Mouse (Mus musculus): Measurements from ENCODE around the gene Lrrc8c. TPM values are rescaled to one million over a fixed set of nuclear protein-coding genes. Genes with fewer than 3 reads are reported as not detected.

Gene Lrrc8c
- polyA plus RNA-seq, 1 experiment from 2014 or later = 26.5 TPM

GRCm38 (mm10) chr5:105530576-105530975 is 11.4 kb downstream of the Lrrc8c start:
- H3K4me3 ChIP-seq = no peak overlapping the region
- H3K9me3 ChIP-seq = no peaks in the 10 kb centered on the region
- no peak overlapping the region for H3K4me2 ChIP-seq
- ATAC-seq (ENCODE audit: borderline replicate concordance, extremely low read depth, low FRiP score, low TSS enrichment) = no peak; the same call in 1 of the 2 replicates
- 64% methylated on average over 6 of the region's 6 CpGs for WGBS
- H3K9ac ChIP-seq = no peak overlapping the region
- 0 out of 2 replicates have a peak, but pooled peaks cover 4% of the 10 kb centered on the region for H3K36me3 ChIP-seq
- peaks cover 13% of the 10 kb centered on the region for H3K4me1 ChIP-seq
- H3K27ac ChIP-seq = no peak overlapping the region
- no peaks in the 10 kb centered on the region for H3K27me3 ChIP-seq

DNA sequence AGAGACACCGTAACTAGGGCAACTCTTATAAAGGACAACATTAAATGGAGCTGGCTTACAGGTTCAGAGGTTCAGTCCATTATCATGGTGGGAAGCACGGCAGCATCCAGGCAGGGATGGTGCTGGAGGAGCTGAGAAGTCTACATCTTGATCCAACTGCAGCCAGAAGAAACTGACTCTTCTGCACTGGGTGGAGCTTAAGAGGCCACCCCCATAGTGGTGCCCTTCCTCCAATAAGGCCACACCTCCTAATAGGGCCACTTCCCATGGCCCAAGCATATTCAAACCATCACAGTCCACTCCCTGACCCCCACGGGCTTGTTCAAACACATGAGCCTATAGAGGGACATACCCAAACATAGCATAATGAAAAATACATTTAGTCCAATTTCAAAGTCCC is 16.0 kb downstream of the Lrrc8c start:
- Histone ChIP-seq H3K4me1 (peaks cover 10% of the 10 kb centered on the region), H3K4me3 (no peak overlapping the region), H3K9ac (no peak overlapping the region), H3K27me3 (no peaks in the 10 kb centered on the region), H3K4me2 (no peak overlapping the region), H3K36me3 (0 out of 2 replicates have a peak, but pooled peaks cover 4% of the 10 kb centered on the region), H3K27ac (no peak overlapping the region), H3K9me3 (no peaks in the 10 kb centered on the region)
- WGBS = 86% methylated on average over 3 of the region's 3 CpGs
- no peak for ATAC-seq (ENCODE audit: borderline replicate concordance, extremely low read depth, low FRiP score, low TSS enrichment)

DNA sequence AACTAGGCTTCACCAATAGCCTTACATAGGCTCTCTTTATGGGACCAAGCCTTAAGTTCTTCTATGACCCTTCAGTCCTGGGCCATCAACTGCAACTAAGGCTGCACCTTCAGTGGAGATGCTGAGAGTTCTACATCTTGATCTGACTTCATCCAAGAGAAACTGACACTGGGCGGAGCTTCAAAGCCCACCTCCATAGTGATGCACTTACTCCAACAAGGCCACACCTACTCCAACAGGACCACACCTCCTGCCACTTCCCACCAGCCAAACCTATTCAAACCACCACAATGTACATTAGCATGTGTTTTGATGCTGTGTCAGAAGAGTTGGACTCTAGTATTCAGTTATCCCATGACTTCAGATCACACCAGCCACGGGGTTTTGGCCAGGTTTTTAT is 17.0 kb downstream of the Lrrc8c start:
- 89% methylated on average over 2 of the region's 2 CpGs for WGBS
- no peaks in the 10 kb centered on the region for H3K27me3 ChIP-seq
- H3K4me3 ChIP-seq = no peak overlapping the region
- H3K9me3 ChIP-seq = no peaks in the 10 kb centered on the region
- H3K4me1 ChIP-seq = peaks cover under 1% of the 10 kb centered on the region; the same call in 1 of the 2 replicates
- ATAC-seq (ENCODE audit: borderline replicate concordance, extremely low read depth, low FRiP score, low TSS enrichment) = no peak
- no peak overlapping the region for H3K9ac ChIP-seq
- H3K36me3 ChIP-seq = 0 out of 2 replicates have a peak, but pooled peaks cover 4% of the 10 kb centered on the region
- H3K4me2 ChIP-seq = no peak overlapping the region
- no peak overlapping the region for H3K27ac ChIP-seq

DNA sequence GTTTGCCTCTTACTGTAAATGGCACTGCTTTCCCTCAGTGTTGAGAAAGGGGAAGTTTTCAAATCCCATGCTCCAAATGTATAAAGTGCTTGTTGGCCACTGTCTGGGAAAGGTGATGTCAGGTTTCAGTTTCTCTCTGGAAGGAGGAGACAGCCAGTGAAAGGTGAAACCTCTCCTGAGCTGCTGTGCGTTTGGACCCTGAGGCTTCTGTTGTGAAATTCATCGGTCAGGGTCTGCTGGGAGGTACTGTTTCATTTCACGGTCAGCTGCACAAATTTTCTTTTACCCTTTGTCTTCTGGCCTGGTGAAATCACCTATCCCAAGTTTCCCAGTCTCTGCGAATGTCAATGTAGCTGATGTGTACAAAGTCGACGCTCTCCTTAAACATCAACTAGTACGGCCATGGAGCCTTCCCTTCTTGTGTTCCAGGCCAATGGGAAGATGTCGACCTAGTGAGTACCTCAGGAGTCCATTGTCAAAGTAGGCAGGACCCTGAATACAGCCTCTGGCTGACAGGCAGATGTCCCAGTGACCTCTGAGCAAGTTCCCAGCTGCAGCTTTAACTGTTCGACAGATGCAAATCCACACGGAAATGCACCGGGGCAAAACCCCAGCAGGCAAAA is 18.0 kb downstream of the Lrrc8c start:
- no peak for ATAC-seq (ENCODE audit: borderline replicate concordance, extremely low read depth, low FRiP score, low TSS enrichment)

GRCm38 (mm10) chr5:105541051-105541450 is 21.9 kb downstream of the Lrrc8c start:
- Histone ChIP-seq H3K4me1 (no peaks in the 10 kb centered on the region), H3K36me3 (0 out of 2 replicates have a peak, but pooled peaks cover 6% of the 10 kb centered on the region), H3K27me3 (no peaks in the 10 kb centered on the region), H3K4me3 (no peak overlapping the region), H3K27ac (no peak overlapping the region), H3K9ac (no peak overlapping the region), H3K4me2 (no peak overlapping the region), H3K9me3 (no peaks in the 10 kb centered on the region)
- ATAC-seq (ENCODE audit: borderline replicate concordance, extremely low read depth, low FRiP score, low TSS enrichment) = no peak
- WGBS = 82% methylated on average over 7 of the region's 7 CpGs

More for the DNA sequence above, 18.0 kb downstream of the Lrrc8c start:
- no peaks in the 10 kb centered on the region for H3K9me3 ChIP-seq
- H3K4me1 ChIP-seq = no peaks in the 10 kb centered on the region
- H3K27me3 ChIP-seq = no peaks in the 10 kb centered on the region
- H3K9ac ChIP-seq = no peak overlapping the region
- H3K4me3 ChIP-seq = no peak overlapping the region
- H3K27ac ChIP-seq = no peak overlapping the region
- 80% methylated on average over 11 of the region's 11 CpGs for WGBS
- 0 out of 2 replicates have a peak, but pooled peaks cover 4% of the 10 kb centered on the region for H3K36me3 ChIP-seq
- H3K4me2 ChIP-seq = no peak overlapping the region

- no peaks in the 10 kb centered on the region for H3K27me3 ChIP-seq
- ATAC-seq (ENCODE audit: borderline replicate concordance, extremely low read depth, low FRiP score, low TSS enrichment) = no peak
- no peak overlapping the region for H3K4me2 ChIP-seq
- no peaks in the 10 kb centered on the region for H3K4me1 ChIP-seq
- no peaks in the 10 kb centered on the region for H3K9me3 ChIP-seq
- H3K4me3 ChIP-seq = no peak overlapping the region
- no peak overlapping the region for H3K27ac ChIP-seq
- H3K36me3 ChIP-seq = 0 out of 2 replicates have a peak, but pooled peaks cover 6% of the 10 kb centered on the region
- no peak overlapping the region for H3K9ac ChIP-seq
- WGBS = 52% methylated on average over 3 of the region's 3 CpGs
Observed at GRCm38 (mm10) chr5:105545126-105545525, 25.9 kb downstream of the Lrrc8c start.

GRCm38 (mm10) chr5:105547115-105547514 is 27.9 kb downstream of the Lrrc8c start:
- Histone ChIP-seq H3K9ac (no peak overlapping the region), H3K4me1 (no peaks in the 10 kb centered on the region), H3K4me2 (no peak overlapping the region), H3K4me3 (no peak overlapping the region), H3K9me3 (no peaks in the 10 kb centered on the region), H3K36me3 (0 out of 2 replicates have a peak, but pooled peaks cover 6% of the 10 kb centered on the region), H3K27ac (no peak overlapping the region), H3K27me3 (no peaks in the 10 kb centered on the region)
- 92% methylated on average over 4 of the region's 4 CpGs for WGBS
- no peak for ATAC-seq (ENCODE audit: borderline replicate concordance, extremely low read depth, low FRiP score, low TSS enrichment)

- Histone ChIP-seq H3K4me2 (no peak overlapping the region), H3K4me1 (no peaks in the 10 kb centered on the region), H3K9ac (no peak overlapping the region), H3K4me3 (no peak overlapping the region), H3K9me3 (no peaks in the 10 kb centered on the region), H3K27me3 (no peaks in the 10 kb centered on the region), H3K27ac (no peak overlapping the region), H3K36me3 (0 out of 2 replicates have a peak, but pooled peaks cover 3% of the 10 kb centered on the region)
- ATAC-seq (ENCODE audit: borderline replicate concordance, extremely low read depth, low FRiP score, low TSS enrichment) = no peak
- 58% methylated on average over 1 of the region's 1 CpGs for WGBS
Observed at GRCm38 (mm10) chr5:105551808-105552207, 32.6 kb downstream of the Lrrc8c start.

GRCm38 (mm10) chr5:105556291-105556690 is 37.1 kb downstream of the Lrrc8c start:
- no peaks in the 10 kb centered on the region for H3K4me1 ChIP-seq
- no peak overlapping the region for H3K4me3 ChIP-seq
- WGBS = 82% methylated on average over 6 of the region's 6 CpGs
- 0 out of 2 replicates have a peak, but pooled peaks cover 3% of the 10 kb centered on the region for H3K36me3 ChIP-seq
- no peak overlapping the region for H3K27ac ChIP-seq
- H3K27me3 ChIP-seq = no peaks in the 10 kb centered on the region
- no peak overlapping the region for H3K4me2 ChIP-seq
- H3K9ac ChIP-seq = no peak overlapping the region
- no peak for ATAC-seq (ENCODE audit: borderline replicate concordance, extremely low read depth, low FRiP score, low TSS enrichment)
- H3K9me3 ChIP-seq = no peaks in the 10 kb centered on the region

GRCm38 (mm10) chr5:105557346-105557745 is 38.2 kb downstream of the Lrrc8c start:
- Histone ChIP-seq H3K9me3 (no peaks in the 10 kb centered on the region), H3K27ac (no peak overlapping the region), H3K9ac (no peak overlapping the region), H3K36me3 (0 out of 2 replicates have a peak, but pooled peaks cover 3% of the 10 kb centered on the region), H3K27me3 (no peaks in the 10 kb centered on the region), H3K4me1 (no peaks in the 10 kb centered on the region), H3K4me2 (no peak overlapping the region), H3K4me3 (no peak overlapping the region)
- 95% methylated on average over 3 of the region's 3 CpGs for WGBS
- ATAC-seq (ENCODE audit: borderline replicate concordance, extremely low read depth, low FRiP score, low TSS enrichment) = no peak

DNA sequence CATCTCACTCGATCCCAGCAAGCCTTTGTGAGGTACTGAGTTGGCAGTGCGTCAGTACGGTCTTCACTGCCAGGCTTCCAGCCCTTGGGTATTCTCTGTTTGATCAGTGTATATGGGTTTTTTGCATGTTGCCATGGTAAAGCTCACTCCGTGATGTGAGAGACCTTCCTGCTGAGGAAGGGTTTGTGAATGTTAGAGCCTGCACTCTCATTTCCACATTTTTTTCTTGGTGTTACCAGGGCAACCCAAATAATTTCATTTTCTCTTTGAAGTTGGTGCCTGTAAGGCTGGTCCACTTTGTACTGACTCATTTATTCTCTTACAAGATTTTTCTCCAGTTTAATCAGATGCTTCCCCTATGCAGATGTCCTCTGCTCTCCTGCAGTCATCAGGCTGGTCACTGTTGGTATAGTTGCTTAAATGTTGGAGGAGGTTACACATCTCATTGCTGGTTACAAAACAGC is 38.6 kb downstream of the Lrrc8c start:
- Histone ChIP-seq H3K4me2 (no peak overlapping the region), H3K27ac (no peak overlapping the region), H3K36me3 (0 out of 2 replicates have a peak, but pooled peaks cover 1% of the 10 kb centered on the region), H3K9ac (no peak overlapping the region), H3K4me3 (no peak overlapping the region), H3K27me3 (no peaks in the 10 kb centered on the region), H3K4me1 (no peaks in the 10 kb centered on the region), H3K9me3 (no peaks in the 10 kb centered on the region)
- 71% methylated on average over 4 of the region's 4 CpGs for WGBS
- no peak for ATAC-seq (ENCODE audit: borderline replicate concordance, extremely low read depth, low FRiP score, low TSS enrichment)

GRCm38 (mm10) chr5:105558517-105558916 is 39.3 kb downstream of the Lrrc8c start:
- Histone ChIP-seq H3K27me3 (no peaks in the 10 kb centered on the region), H3K4me1 (no peaks in the 10 kb centered on the region), H3K9me3 (no peaks in the 10 kb centered on the region), H3K9ac (no peak overlapping the region), H3K36me3 (no peaks in the 10 kb centered on the region), H3K4me3 (no peak overlapping the region), H3K4me2 (no peak overlapping the region), H3K27ac (no peak overlapping the region)
- WGBS = 86% methylated on average over 4 of the region's 4 CpGs
- no peak for ATAC-seq (ENCODE audit: borderline replicate concordance, extremely low read depth, low FRiP score, low TSS enrichment)
